Mouse (Mus musculus): Measurements from ENCODE around the gene Tacc2. TPM values are rescaled to one million over a fixed set of nuclear protein-coding genes. Genes with fewer than 3 reads are reported as not detected.
"Not testable (repeated sequence)": the region's sequence is repeated elsewhere in the genome, so short reads cannot be mapped to it uniquely, and the experiment has no call there.

Tacc2 gene
- polyA plus RNA-seq, 1 experiment from 2014 or later, result 58.9 TPM

DNA sequence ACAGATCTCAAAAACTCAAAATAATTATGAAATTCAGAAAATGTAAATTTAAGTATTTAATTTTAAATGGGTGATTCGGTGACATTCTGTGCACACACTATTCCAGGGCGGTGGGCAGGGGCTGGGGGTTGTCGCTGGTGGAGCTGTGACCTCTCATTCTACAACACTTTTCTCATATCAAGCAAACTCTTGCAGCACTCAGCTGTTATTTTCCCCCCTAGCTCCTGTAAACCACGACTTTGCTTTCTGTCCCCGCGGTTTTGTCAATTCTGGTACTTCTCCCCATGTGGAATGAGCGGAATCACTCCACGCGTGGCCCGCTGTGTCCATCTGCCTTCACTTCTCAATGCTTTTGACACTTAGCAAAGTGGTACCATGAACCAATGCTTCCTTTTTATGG is 3.5 kb upstream of the Tacc2 start:
- no peaks in the 10 kb centered on the region for H3K27me3 ChIP-seq (replicated peaks)
- ATAC-seq (ENCODE audit: low FRiP score), result no peak
- 81% methylated on average over 10 of the region's 10 CpGs for WGBS

DNA sequence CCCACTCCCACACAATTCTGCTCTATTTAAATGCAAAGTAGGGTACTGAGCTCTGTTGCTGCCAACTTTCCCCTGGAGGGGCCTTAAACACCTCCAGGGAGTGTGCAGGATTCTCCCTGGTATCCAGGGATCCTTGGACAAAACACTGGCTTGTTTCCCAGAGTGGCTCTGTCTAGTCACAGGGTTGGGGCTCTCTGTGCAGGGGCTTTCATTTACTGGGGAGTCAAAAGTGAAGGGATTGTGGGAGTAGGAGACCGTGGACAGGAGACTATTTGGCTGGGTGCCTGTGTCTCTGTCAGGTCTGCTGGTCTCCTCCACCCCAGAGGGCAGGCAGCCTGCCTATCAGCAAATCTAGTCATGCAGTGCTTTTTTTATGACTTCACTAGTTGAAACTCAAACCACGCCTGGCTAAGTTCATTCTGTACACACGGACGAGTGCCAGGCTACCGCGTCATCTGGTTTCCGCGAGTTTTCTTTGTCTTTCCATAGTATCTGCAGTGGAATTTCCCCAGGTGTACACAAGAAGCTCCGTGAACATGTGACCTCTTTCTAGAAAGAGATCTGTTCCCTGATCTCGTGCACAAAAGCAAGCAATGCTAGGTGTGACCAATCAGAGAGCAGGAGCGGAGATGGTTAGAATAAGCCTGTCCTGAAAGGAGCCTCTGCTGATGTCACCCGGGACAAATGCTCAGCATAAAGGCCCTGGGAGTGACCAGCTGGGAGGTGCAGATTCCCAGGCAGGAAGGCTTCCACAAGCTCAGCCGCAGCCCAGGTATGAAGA is 2.8 kb upstream of the Tacc2 start:
- Histone ChIP-seq H3K27me3 (replicated peaks) (no peaks in the 10 kb centered on the region), H3K9me3 (replicated peaks) (no peaks in the 10 kb centered on the region), H3K4me3 (replicated peaks) (no peak overlapping the region), H3K36me3 (no peaks in the 10 kb centered on the region), H3K9ac (replicated peaks) (no peak overlapping the region), H3K4me2 (peak overlapping the region; percentile 26), H3K27ac (replicated peaks) (0 out of 2 replicates have a peak overlapping the region, but pooled peaks have one; percentile 20), H3K4me1 (peaks cover 17% of the 10 kb centered on the region)
- WGBS, result 35% methylated on average over 13 of the region's 13 CpGs
- peak; percentile 79 for ATAC-seq (ENCODE audit: low FRiP score)

More for the DNA sequence above, 3.5 kb upstream of the Tacc2 start:
- Histone ChIP-seq H3K36me3 (no peaks in the 10 kb centered on the region), H3K9ac (replicated peaks) (no peak overlapping the region), H3K4me3 (replicated peaks) (no peak overlapping the region), H3K4me2 (no peak overlapping the region), H3K27ac (replicated peaks) (no peak overlapping the region), H3K9me3 (replicated peaks) (no peaks in the 10 kb centered on the region), H3K4me1 (peaks cover 17% of the 10 kb centered on the region)

DNA sequence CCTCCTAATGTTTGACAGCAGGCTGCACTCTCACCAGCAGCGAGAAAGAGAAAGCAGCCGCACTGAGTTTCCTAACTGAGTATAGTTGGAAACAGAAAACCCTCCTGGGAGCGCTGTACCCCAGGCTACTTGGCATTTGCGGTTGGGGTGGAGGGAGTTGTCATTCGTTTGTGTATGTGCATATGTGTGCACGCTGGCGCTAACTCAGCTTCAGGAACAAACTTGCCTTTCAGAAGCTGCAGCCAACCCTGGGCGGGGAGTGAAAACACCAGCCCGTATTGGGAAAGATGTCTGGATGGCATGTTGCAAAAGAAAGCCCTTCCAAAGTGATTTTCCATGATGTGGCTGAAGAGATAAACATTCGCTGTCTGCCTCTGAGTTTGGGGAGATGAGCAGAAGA is 257 bp upstream of the Tacc2 start:
- Histone ChIP-seq H3K27me3 (replicated peaks) (no peaks in the 10 kb centered on the region), H3K9me3 (replicated peaks) (no peaks in the 10 kb centered on the region), H3K36me3 (no peaks in the 10 kb centered on the region), H3K4me3 (replicated peaks) (no peak overlapping the region), H3K27ac (replicated peaks) (no peak overlapping the region; the same call in 1 of the 2 replicates), H3K4me1 (peaks cover 17% of the 10 kb centered on the region), H3K9ac (replicated peaks) (no peak overlapping the region), H3K4me2 (peak overlapping the region; percentile 30)
- WGBS, result 32% methylated on average over 10 of the region's 10 CpGs
- ATAC-seq (ENCODE audit: low FRiP score), result no peak

DNA sequence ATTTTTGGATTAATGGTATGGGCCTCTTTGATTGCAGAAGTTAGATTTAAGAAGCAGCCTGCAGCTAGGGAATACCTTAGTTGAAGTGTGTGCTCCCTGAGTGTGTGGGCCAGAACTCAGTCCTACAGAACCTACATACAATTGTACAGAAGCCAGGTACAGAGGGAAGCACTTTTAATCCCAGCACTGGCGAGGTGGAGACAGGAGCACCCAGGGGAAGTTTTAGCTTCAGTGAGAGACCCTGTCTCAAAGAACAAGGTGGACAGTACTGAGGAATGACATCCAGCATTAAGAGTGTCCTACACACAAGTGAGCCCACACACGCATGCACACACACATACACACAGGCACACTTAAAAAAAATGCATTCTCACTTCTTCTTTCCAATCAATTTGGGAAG is 828 bp downstream of the Tacc2 start:
- Histone ChIP-seq H3K9ac (replicated peaks) (no peak overlapping the region), H3K4me1 (peaks cover 17% of the 10 kb centered on the region), H3K36me3 (no peaks in the 10 kb centered on the region), H3K9me3 (replicated peaks) (no peaks in the 10 kb centered on the region), H3K27ac (replicated peaks) (no peak overlapping the region), H3K27me3 (replicated peaks) (no peaks in the 10 kb centered on the region), H3K4me3 (replicated peaks) (no peak overlapping the region), H3K4me2 (no peak overlapping the region)
- WGBS, result 95% methylated on average over 2 of the region's 2 CpGs
- no peak for ATAC-seq (ENCODE audit: low FRiP score)

DNA sequence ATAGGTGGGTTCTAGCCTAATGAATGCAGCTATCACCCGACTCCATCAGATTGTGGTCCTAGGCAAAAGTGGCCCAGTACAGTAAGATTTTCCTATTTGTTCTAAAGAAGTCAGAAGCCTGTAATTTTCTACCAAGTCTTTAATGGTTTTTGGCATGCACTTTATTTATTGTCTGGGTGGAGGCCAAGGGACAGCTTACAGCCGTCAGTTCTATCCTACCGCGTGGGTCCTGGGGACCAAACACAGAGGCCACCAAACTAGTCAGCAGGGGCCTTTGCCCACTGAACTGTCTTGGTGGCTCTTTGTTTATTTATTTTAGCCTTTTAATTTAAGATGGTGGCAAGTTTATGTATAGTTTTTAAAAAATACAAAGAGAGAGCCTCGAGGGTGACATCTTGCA is 1.4 kb downstream of the Tacc2 start:
- Histone ChIP-seq H3K27ac (replicated peaks) (no peak overlapping the region), H3K9ac (replicated peaks) (no peak overlapping the region), H3K36me3 (no peaks in the 10 kb centered on the region), H3K4me3 (replicated peaks) (no peak overlapping the region), H3K9me3 (replicated peaks) (no peaks in the 10 kb centered on the region), H3K4me1 (peaks cover 17% of the 10 kb centered on the region), H3K4me2 (no peak overlapping the region), H3K27me3 (replicated peaks) (no peaks in the 10 kb centered on the region)
- WGBS, result 73% methylated on average over 5 of the region's 5 CpGs
- ATAC-seq (ENCODE audit: low FRiP score), result no peak

DNA sequence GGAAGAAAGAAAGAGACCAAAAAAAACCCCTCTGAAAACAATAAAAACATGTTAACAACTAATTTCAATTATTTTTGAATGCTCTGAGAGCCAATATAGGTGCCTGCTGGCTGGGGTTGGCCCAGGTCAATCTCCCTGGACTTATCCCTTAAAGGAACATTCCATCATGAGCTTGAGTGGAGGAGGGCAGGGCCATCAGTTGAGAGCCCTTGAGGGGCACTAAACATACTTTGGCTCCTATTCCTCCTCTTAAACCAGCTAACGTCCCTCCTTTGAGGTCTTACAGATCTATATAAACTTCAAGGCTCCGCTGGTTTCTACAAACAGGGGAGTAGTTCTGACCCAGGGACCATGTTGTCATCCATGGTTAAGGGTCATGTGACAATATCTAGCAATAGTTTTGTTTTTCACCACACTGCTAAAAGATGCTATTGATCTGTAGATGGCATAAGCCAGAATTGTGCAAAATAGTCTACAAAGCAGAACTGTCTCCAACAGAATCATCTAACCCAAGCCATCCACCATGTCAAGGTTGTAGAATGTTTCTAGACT is 9.4 kb downstream of the Tacc2 start:
- no peaks in the 10 kb centered on the region for H3K36me3 ChIP-seq
- H3K4me1 ChIP-seq, result no peaks in the 10 kb centered on the region; the same call in 1 of the 2 replicates
- H3K4me3 ChIP-seq (replicated peaks), result no peak overlapping the region
- no peak overlapping the region for H3K4me2 ChIP-seq
- ATAC-seq (ENCODE audit: low FRiP score), result no peak
- no peaks in the 10 kb centered on the region for H3K27me3 ChIP-seq (replicated peaks)
- H3K27ac ChIP-seq (replicated peaks), result no peak overlapping the region
- H3K9me3 ChIP-seq (replicated peaks), result no peaks in the 10 kb centered on the region
- WGBS, result 93% methylated on average over 2 of the region's 2 CpGs
- H3K9ac ChIP-seq (replicated peaks), result no peak overlapping the region

DNA sequence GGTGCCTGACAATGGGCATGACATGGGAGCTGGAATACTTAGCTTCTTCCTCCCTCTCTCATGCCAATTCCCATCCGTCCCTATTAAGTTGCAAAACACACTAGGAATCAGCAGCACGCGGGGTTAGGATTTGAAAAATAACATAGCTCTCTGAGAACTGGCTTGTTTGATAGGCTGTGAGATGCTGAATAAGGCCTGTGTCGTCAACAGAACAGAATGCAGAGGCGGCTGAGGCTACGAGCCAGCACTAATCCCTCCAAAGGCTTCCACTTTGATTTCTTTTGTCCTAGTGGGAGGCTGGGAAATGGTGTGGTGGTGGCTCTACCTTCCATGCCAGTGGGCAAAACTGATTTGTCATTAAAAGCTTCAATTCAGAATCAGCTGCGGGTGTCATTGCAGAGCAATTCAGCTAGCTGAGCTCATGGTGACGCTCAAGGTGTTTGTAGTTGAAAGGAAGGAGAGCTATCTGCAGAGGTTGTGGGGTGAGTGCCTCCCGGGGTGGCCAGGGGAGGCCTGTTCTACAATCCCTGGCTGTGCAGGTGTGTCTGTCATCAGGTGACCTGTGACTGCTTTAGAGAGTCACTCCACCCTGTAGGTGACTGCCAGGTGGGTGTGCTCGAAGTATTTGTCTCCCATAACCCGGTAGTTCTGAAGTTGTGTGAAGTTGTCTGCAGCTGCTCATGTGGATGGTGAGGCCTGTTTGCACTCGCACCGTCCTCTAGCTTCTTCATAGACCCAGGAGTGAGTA is 13.0 kb downstream of the Tacc2 start:
- Histone ChIP-seq H3K4me3 (replicated peaks) (no peak overlapping the region), H3K4me2 (no peak overlapping the region), H3K36me3 (no peaks in the 10 kb centered on the region), H3K9ac (replicated peaks) (no peak overlapping the region), H3K27ac (replicated peaks) (no peak overlapping the region), H3K27me3 (replicated peaks) (no peaks in the 10 kb centered on the region), H3K9me3 (replicated peaks) (no peaks in the 10 kb centered on the region), H3K4me1 (peaks cover 2% of the 10 kb centered on the region)
- WGBS, result 66% methylated on average over 13 of the region's 13 CpGs
- no peak for ATAC-seq (ENCODE audit: low FRiP score)

DNA sequence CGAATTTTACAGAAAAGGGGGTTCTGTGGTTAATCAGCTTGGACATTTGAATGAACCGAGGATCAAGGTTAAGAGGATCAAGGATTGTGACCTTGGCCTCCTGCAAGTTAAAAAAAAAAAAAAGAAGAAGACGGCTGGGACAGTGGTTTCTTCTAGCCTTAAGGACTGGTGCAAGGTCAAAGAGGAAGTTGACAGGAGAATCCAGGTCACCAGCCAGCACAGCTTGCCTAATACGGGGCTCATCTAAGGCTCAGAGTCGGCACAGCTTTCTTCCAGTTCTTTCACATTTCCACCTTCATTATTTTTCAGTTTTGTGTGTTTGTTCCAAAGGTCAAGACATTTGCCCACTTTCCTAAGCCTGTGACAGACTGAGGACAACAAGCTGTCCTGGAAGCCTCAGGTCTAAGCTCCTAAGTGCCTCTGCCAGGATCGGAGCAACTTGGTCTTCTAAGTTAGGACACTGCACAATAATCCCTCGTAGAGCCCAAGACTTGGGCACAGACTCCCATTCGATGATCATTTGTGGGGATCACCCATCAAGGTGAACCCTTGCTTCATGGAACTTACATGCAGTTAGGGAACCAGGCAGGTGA is 13.7 kb downstream of the Tacc2 start:
- no peaks in the 10 kb centered on the region for H3K9me3 ChIP-seq (replicated peaks)
- ATAC-seq (ENCODE audit: low FRiP score), result no peak
- H3K4me1 ChIP-seq, result peaks cover 2% of the 10 kb centered on the region
- no peak overlapping the region for H3K9ac ChIP-seq (replicated peaks)
- WGBS, result 81% methylated on average over 8 of the region's 8 CpGs
- H3K4me3 ChIP-seq (replicated peaks), result no peak overlapping the region
- no peaks in the 10 kb centered on the region for H3K27me3 ChIP-seq (replicated peaks)
- H3K36me3 ChIP-seq, result no peaks in the 10 kb centered on the region
- H3K4me2 ChIP-seq, result no peak overlapping the region
- no peak overlapping the region for H3K27ac ChIP-seq (replicated peaks)

DNA sequence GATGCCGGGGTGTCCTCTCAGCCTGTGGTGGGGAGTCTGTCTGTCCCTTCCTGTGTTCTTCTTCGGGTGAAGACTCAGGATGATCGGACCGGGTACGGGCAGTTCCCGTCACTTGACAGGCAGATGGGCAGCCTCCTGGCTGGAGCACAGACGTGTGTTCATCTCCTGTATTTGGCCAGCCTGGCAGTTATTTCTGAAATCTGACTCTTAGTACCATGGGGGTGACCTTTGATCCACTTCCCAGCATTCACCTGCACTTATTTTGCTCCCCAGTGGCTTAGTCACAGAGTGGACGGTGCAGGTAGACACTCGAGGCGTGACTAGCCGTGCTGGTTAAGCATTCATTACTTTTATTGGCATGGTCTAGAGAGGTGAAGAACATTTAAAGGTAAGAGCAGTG is 15.7 kb downstream of the Tacc2 start:
- ATAC-seq (ENCODE audit: low FRiP score), result 0 out of 2 replicates have a peak, but pooled peaks have one; percentile 27
- not testable (repeated sequence) for H3K4me3 ChIP-seq (replicated peaks); H3K36me3 ChIP-seq; H3K27me3 ChIP-seq (replicated peaks); H3K27ac ChIP-seq (replicated peaks); H3K4me2 ChIP-seq; H3K9me3 ChIP-seq (replicated peaks); H3K9ac ChIP-seq (replicated peaks)
- peaks cover 15% of the 10 kb centered on the region for H3K4me1 ChIP-seq
- no CpG with 5 or more reads among the region's 11 CpGs for WGBS

DNA sequence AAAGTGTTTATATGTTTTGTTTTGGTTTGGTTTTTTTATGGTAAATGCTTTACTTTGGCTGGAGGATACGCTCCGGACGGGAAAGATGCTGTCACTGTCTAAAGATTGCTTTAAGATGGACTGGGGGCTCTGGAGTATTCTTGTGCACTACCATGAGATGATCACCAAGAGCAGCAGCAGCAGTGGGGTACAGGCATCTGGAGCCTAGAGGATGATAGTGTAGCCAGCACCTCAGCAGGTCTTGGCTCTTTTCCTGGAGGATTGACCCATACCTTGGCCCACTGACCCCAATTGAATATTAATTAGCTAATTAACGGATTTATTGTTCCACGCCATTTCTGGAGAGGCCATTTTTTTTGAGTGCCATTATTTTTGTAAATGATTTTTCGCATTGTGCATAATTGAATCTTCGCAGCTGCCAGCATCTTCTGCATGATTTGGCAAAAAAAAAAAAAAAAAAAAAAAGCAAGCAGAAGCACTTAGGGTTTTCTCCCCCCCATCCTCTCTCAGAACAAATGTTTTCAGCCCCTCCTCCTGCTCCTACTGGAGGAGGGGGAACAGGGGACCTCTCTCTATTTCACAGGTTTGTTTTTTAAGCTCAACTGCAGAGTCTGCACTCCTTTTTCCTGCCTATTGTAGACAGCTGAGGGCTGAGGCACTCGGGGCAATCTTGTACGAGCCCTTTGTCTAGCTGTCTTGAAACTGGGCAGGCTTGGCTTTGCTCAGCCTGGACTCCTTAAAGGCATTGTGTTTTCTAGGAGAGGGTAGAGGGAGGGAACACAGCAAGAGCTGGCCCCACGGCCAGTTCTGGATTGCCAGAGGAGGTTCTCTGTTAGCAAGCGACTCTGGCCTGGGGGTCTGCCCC is 16.4 kb downstream of the Tacc2 start:
- peaks cover 15% of the 10 kb centered on the region for H3K4me1 ChIP-seq
- H3K9ac ChIP-seq (replicated peaks); H3K27me3 ChIP-seq (replicated peaks); H3K4me3 ChIP-seq (replicated peaks); H3K4me2 ChIP-seq; H3K36me3 ChIP-seq; H3K27ac ChIP-seq (replicated peaks); H3K9me3 ChIP-seq (replicated peaks): not testable (repeated sequence)
- peak; percentile 28; the same call in 1 of the 2 replicates for ATAC-seq (ENCODE audit: low FRiP score)
- 32% methylated on average over 8 of the region's 11 CpGs for WGBS

Data from neural tube, embryonic 15.5 days (tissue).